Mouse (Mus musculus) embryonic facial prominence, embryonic 11.5 days (tissue): ENCODE measurements around the gene Cnksr3. TPM values are rescaled to one million over a fixed set of nuclear protein-coding genes. Genes with fewer than 3 reads are reported as not detected.

Experiments used
- ATAC-seq: fragments of 200-750 bp; cut with Nextera tagmentation; replicated peaks from 2 replicates; pipeline ENCODE4 v1.8.0; 2017; ENCODE audit warnings: low read depth; ENCODE audit not compliant: insufficient number of reproducible peaks, low FRiP score, low TSS enrichment
- DNase-seq: peaks from one replicate; pipeline ENCODE4 v3.0.0-alpha.2; 2015; ENCODE audit warnings: low spot score
- H3K27ac ChIP-seq: fragments of 300-500 bp; sonication (generic); replicated peaks from 2 replicates; pipeline ENCODE4 v1.5.1; 2014; ENCODE audit warnings: mild to moderate bottlenecking, low read depth, low read length, control low read depth
- H3K27me3 ChIP-seq: fragments of 300-500 bp; sonication (generic); 2 replicates; pipeline ENCODE4 v1.6.1; 2014; ENCODE audit warnings: mild to moderate bottlenecking, low read length, moderate library complexity, mixed read lengths; ENCODE audit not compliant: control insufficient read depth, insufficient read depth
- H3K36me3 ChIP-seq: fragments of 300-500 bp; sonication (generic); replicated peaks from 2 replicates; pipeline ENCODE4 v1.6.1; 2014; ENCODE audit warnings: low read depth, mild to moderate bottlenecking, low read length, moderate library complexity, mixed read lengths; ENCODE audit not compliant: control insufficient read depth, insufficient read depth
- H3K4me1 ChIP-seq: fragments of 300-500 bp; sonication (generic); 2 replicates; pipeline ENCODE4 v1.6.1; 2014; ENCODE audit warnings: low read length, mixed read lengths; ENCODE audit not compliant: control insufficient read depth, insufficient read depth
- H3K4me2 ChIP-seq: fragments of 300-500 bp; sonication (generic); 2 replicates; pipeline ENCODE4 v1.6.1; 2014; ENCODE audit warnings: low read depth, mild to moderate bottlenecking, control low read depth, low read length, moderate library complexity
- H3K4me3 ChIP-seq: fragments of 300-500 bp; sonication (generic); 2 replicates; pipeline ENCODE4 v1.5.1; 2014; ENCODE audit warnings: low read depth, low read length, control low read depth
- H3K9ac ChIP-seq: fragments of 300-500 bp; sonication (generic); replicated peaks from 2 replicates; pipeline ENCODE4 v1.6.1; 2014; ENCODE audit warnings: mild to moderate bottlenecking, control low read depth, low read length
- H3K9me3 ChIP-seq: fragments of 300-500 bp; sonication (generic); replicated peaks from 2 replicates; pipeline ENCODE4 v1.6.1; 2016; ENCODE audit warnings: mild to moderate bottlenecking, low read length, inconsistent platforms, mixed read lengths; ENCODE audit not compliant: control insufficient read depth
- WGBS: fragments of 180-500 bp; shearing (Covaris S2); extraction: QIAGEN DNeasy Blood & Tissue Kit; methylation state at CpG from one replicate; pipeline ENCODE4 v1.1.7; 2014; 5-methylcytosine and 5-hydroxymethylcytosine counted together
- polyA plus RNA-seq: library from polyadenylated mRNA; unstranded; fragments of >200 nt; fragmentation: Nextera tagmentation; extraction: Ambion mirVana; gene quantifications from 2 replicates; pipeline ENCODE4 v1.2.1, GENCODE M21; 2014

Cnksr3 gene
- polyA plus RNA-seq, 1 experiment from 2014 or later: 10.1 TPM

- Histone ChIP-seq H3K9ac (no peak overlapping the region), H3K36me3 (no peaks in the 10 kb centered on the region), H3K9me3 (no peaks in the 10 kb centered on the region), H3K4me1 (peaks cover 2% of the 10 kb centered on the region; the same call in 1 of the 2 replicates), H3K27ac (no peak overlapping the region), H3K4me3 (no peak overlapping the region), H3K27me3 (no peaks in the 10 kb centered on the region), H3K4me2 (no peak overlapping the region)
- 92% methylated on average over 5 of the region's 5 CpGs for WGBS
- ATAC-seq (no peak), DNase-seq (no peak)
These were observed 57.2 kb downstream of the Cnksr3 start for GRCm38 (mm10) chr10:7154877-7155276.

GRCm38 (mm10) chr10:7152926-7153325 is 59.1 kb downstream of the Cnksr3 start:
- Histone ChIP-seq H3K4me1 (no peaks in the 10 kb centered on the region), H3K27me3 (no peaks in the 10 kb centered on the region), H3K9ac (no peak overlapping the region), H3K4me3 (no peak overlapping the region), H3K27ac (no peak overlapping the region), H3K36me3 (no peaks in the 10 kb centered on the region), H3K4me2 (no peak overlapping the region), H3K9me3 (no peaks in the 10 kb centered on the region)
- WGBS: 67% methylated on average over 4 of the region's 4 CpGs
- DNase-seq (no peak), ATAC-seq (no peak)

- WGBS: 84% methylated on average over 11 of the region's 11 CpGs
- ATAC-seq: no peak
- H3K9me3 ChIP-seq: no peaks in the 10 kb centered on the region
These were observed 62.1 kb downstream of the Cnksr3 start for GRCm38 (mm10) chr10:7149671-7150595.

GRCm38 (mm10) chr10:7145614-7146013 is 66.4 kb downstream of the Cnksr3 start:
- Histone ChIP-seq H3K4me1 (no peaks in the 10 kb centered on the region), H3K9me3 (no peaks in the 10 kb centered on the region), H3K9ac (no peak overlapping the region), H3K4me2 (no peak overlapping the region), H3K27ac (no peak overlapping the region), H3K27me3 (no peaks in the 10 kb centered on the region), H3K36me3 (no peaks in the 10 kb centered on the region), H3K4me3 (no peak overlapping the region)
- DNase-seq (no peak), ATAC-seq (no peak)
- 79% methylated on average over 5 of the region's 5 CpGs for WGBS

More at GRCm38 (mm10) chr10:7149671-7150595, 62.1 kb downstream of the Cnksr3 start:
- H3K4me1 ChIP-seq: no peaks in the 10 kb centered on the region
- no peaks in the 10 kb centered on the region for H3K36me3 ChIP-seq
- no peak overlapping the region for H3K4me2 ChIP-seq
- no peak for DNase-seq
- H3K9ac ChIP-seq: no peak overlapping the region
- H3K4me3 ChIP-seq: no peak overlapping the region
- no peaks in the 10 kb centered on the region for H3K27me3 ChIP-seq
- no peak overlapping the region for H3K27ac ChIP-seq

GRCm38 (mm10) chr10:7144081-7144783 is 67.8 kb downstream of the Cnksr3 start:
- Histone ChIP-seq H3K9me3 (no peaks in the 10 kb centered on the region), H3K9ac (no peak overlapping the region), H3K4me2 (no peak overlapping the region), H3K27ac (no peak overlapping the region), H3K27me3 (no peaks in the 10 kb centered on the region), H3K36me3 (no peaks in the 10 kb centered on the region), H3K4me3 (no peak overlapping the region), H3K4me1 (no peaks in the 10 kb centered on the region)
- ATAC-seq: no peak
- WGBS: 74% methylated on average over 13 of the region's 13 CpGs
- no peak for DNase-seq

- H3K4me2 ChIP-seq: no peak overlapping the region
- H3K9ac ChIP-seq: no peak overlapping the region
- H3K4me3 ChIP-seq: no peak overlapping the region
- ATAC-seq (no peak), DNase-seq (no peak)
- H3K4me1 ChIP-seq: no peaks in the 10 kb centered on the region
- H3K9me3 ChIP-seq: no peaks in the 10 kb centered on the region
- H3K27ac ChIP-seq: no peak overlapping the region
- WGBS: 94% methylated on average over 8 of the region's 8 CpGs
- no peaks in the 10 kb centered on the region for H3K36me3 ChIP-seq
- H3K27me3 ChIP-seq: no peaks in the 10 kb centered on the region
These were observed 69.8 kb downstream of the Cnksr3 start for GRCm38 (mm10) chr10:7142287-7142686.

GRCm38 (mm10) chr10:7140282-7140681 is 71.8 kb downstream of the Cnksr3 start:
- Histone ChIP-seq H3K9me3 (no peaks in the 10 kb centered on the region), H3K4me2 (no peak overlapping the region), H3K4me1 (no peaks in the 10 kb centered on the region), H3K27ac (no peak overlapping the region), H3K9ac (no peak overlapping the region), H3K27me3 (no peaks in the 10 kb centered on the region), H3K4me3 (no peak overlapping the region), H3K36me3 (no peaks in the 10 kb centered on the region)
- no peak for ATAC-seq
- WGBS: 83% methylated on average over 6 of the region's 6 CpGs
- DNase-seq: no peak

GRCm38 (mm10) chr10:7138049-7138448 is 74.0 kb downstream of the Cnksr3 start:
- H3K4me1 ChIP-seq: no peaks in the 10 kb centered on the region
- H3K9ac ChIP-seq: no peak overlapping the region
- no peaks in the 10 kb centered on the region for H3K9me3 ChIP-seq
- no peak overlapping the region for H3K4me2 ChIP-seq
- H3K4me3 ChIP-seq: no peak overlapping the region
- no peaks in the 10 kb centered on the region for H3K27me3 ChIP-seq
- ATAC-seq: no peak
- H3K27ac ChIP-seq: no peak overlapping the region
- 87% methylated on average over 12 of the region's 12 CpGs for WGBS
- H3K36me3 ChIP-seq: no peaks in the 10 kb centered on the region
- DNase-seq: no peak
